Mouse (Mus musculus) heart, postnatal 4 days (tissue): ENCODE results near the gene Thumpd1. TPM values are rescaled to one million over a fixed set of nuclear protein-coding genes. Genes with fewer than 3 reads are reported as not detected.

ENCODE experiments used
- DNase-seq: peaks from one replicate; pipeline ENCODE4 v3.0.0; 2021
- total RNA-seq, 2 experiments: library from RNA; stranded (reverse); gene quantifications; 2 replicates each; pipeline ENCODE4 v1.2.3; 2021

The Thumpd1 gene
- total RNA-seq, 2 experiments from 2014 or later = 28.8 to 30.2 TPM

DNA sequence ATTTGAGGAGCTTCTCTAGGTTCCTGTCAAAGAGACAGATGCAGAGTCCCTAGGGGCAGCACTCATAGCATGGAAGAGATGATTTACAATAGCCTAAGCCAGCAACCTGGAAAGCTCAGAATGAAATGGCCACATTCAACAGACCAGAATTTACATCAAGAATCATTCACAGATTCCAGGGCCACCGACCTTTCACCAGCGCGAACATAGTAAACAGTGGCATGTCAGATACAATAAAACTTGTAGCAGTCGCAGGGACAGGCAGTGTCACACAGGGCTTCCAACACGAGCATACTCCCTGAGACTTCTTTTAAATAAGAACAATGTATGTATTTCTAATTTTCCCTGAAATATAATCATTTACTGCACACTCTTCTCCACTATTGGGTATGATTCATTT is 50.2 kb downstream of the Thumpd1 start:
- DNase-seq = no peak

DNA sequence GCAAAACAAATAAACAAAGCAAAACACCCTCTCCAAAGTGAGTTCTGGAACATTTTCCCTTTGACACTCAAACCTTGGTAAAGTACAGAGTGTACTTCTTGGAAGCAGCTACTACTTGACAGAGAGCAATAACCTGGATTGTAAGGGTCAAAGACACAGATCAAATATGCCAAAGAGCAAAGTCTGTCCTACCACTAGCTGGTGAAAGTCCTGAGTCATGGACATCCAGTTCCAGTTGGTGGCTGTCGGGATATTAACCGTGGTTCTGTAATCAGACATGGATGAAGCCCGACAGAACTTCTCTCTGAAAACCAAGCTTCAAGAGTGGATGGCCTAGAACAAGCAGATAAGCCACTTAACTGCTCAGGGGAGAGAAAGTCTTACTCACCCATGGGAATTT is 52.7 kb downstream of the Thumpd1 start:
- DNase-seq = no peak

Other genes starting within 250 kb of the Thumpd1 start
- not detected for gene Umod, start 241.5 kb downstream of the Thumpd1 start, total RNA-seq
- not detected for gene Acsm5, start 201.3 kb downstream of the Thumpd1 start, total RNA-seq
- not detected for gene Pdilt, start 197.3 kb downstream of the Thumpd1 start, total RNA-seq
- gene Acsm2, start 166.5 kb downstream of the Thumpd1 start, total RNA-seq = not detected
- not detected for gene Acsm1, start 113.8 kb downstream of the Thumpd1 start, total RNA-seq
- not detected for gene Acsm4, start 30.8 kb downstream of the Thumpd1 start, total RNA-seq
- under 1 TPM in 1 of 2 experiments, not detected in 1; 0.10 TPM for gene Acsm3, start 40.1 kb upstream of the Thumpd1 start, total RNA-seq
- gene Rexo5, start 73.2 kb upstream of the Thumpd1 start, total RNA-seq = 10 to 100 TPM in 1 of 2 experiments, 1 to 10 TPM in 1; 7.3 to 14.9 TPM
- 1 to 10 TPM; 9.4 to 9.9 TPM for gene Eri2, start 73.3 kb upstream of the Thumpd1 start, total RNA-seq
- 1 to 10 TPM; 4.9 to 5.0 TPM for gene Lyrm1, start 175.1 kb upstream of the Thumpd1 start, total RNA-seq
- gene Dcun1d3, start 175.5 kb upstream of the Thumpd1 start, total RNA-seq = 10 to 100 TPM; 13.9 to 15.9 TPM